Mouse (Mus musculus) midbrain, embryonic 16.5 days (tissue): ENCODE data around the gene Gprin1. TPM values are rescaled to one million over a fixed set of nuclear protein-coding genes. Genes with fewer than 3 reads are reported as not detected.

ENCODE experiments used
- ATAC-seq: fragments of 200-750 bp; cut with Nextera tagmentation; 2 replicates; pipeline ENCODE4 v1.8.0; 2017; ENCODE audit warnings: moderate TSS enrichment
- H3K27ac ChIP-seq: fragments of 300-500 bp; sonication (generic); 2 replicates; pipeline ENCODE4 v1.5.1; 2014; ENCODE audit warnings: mild to moderate bottlenecking, low read length, mixed read lengths
- H3K27me3 ChIP-seq: fragments of 300-500 bp; sonication (generic); 2 replicates; pipeline ENCODE4 v1.6.1; 2014; ENCODE audit warnings: low read depth, low read length, mixed read lengths; ENCODE audit not compliant: control insufficient read depth, insufficient read depth
- H3K36me3 ChIP-seq: fragments of 300-500 bp; sonication (generic); 2 replicates; pipeline ENCODE4 v1.6.1; 2014; ENCODE audit warnings: mild to moderate bottlenecking, low read length, moderate library complexity, mixed read lengths; ENCODE audit not compliant: control insufficient read depth, insufficient read depth
- H3K4me1 ChIP-seq: fragments of 300-500 bp; sonication (generic); 2 replicates; pipeline ENCODE4 v1.6.1; 2014; ENCODE audit warnings: mild to moderate bottlenecking, low read length, mixed read lengths; ENCODE audit not compliant: control insufficient read depth, insufficient read depth
- H3K4me2 ChIP-seq: fragments of 300-500 bp; sonication (generic); 2 replicates; pipeline ENCODE4 v1.6.1; 2014; ENCODE audit warnings: mild to moderate bottlenecking, low read length, mixed read lengths
- H3K4me3 ChIP-seq: fragments of 300-500 bp; sonication (generic); 2 replicates; pipeline ENCODE4 v1.5.1; 2014; ENCODE audit warnings: low read depth, mild to moderate bottlenecking, low read length, moderate library complexity, mixed read lengths
- H3K9ac ChIP-seq: fragments of 300-500 bp; sonication (generic); 2 replicates; pipeline ENCODE4 v1.6.1; 2014; ENCODE audit warnings: low read depth, low read length, mixed read lengths
- H3K9me3 ChIP-seq: fragments of 300-500 bp; sonication (generic); replicated peaks from 2 replicates; pipeline ENCODE4 v1.6.1; 2014; ENCODE audit warnings: mild to moderate bottlenecking, low read length, mixed read lengths; ENCODE audit not compliant: control insufficient read depth, poor library complexity, severe bottlenecking
- WGBS: fragments of 180-500 bp; shearing (Covaris S2); extraction: QIAGEN DNeasy Blood & Tissue Kit; methylation state at CpG from one replicate; pipeline ENCODE4 v1.1.7; 2014; 5-methylcytosine and 5-hydroxymethylcytosine counted together
- polyA plus RNA-seq: library from polyadenylated mRNA; unstranded; fragments of >200 nt; fragmentation: Nextera tagmentation; extraction: Ambion mirVana; gene quantifications from 2 replicates; pipeline ENCODE4 v1.2.1, GENCODE M21; 2015

Gene Gprin1
- polyA plus RNA-seq, 1 experiment from 2014 or later: 5.5 TPM

DNA sequence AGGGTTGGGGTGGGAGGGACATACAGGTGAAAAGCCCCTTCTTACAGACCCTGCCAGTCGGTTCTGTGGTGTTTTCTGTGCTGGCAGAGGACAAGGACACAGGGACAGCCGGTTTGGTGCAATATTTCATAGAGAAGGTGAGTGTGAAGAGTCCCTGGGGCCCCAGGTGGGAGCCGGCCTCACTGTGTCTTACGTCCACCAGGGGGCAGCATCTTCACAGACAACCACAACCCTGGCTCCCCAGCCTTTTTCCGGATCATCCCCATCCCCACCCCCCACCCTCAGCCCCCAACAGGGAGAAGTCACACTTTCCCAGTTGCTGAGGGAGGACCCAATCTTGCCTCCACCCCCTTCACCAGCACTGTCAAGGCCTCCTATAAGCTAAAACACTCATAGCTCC lies 32.8 kb downstream of the Gprin1 start:
- Histone ChIP-seq H3K27me3 (no peaks in the 10 kb centered on the region; the same call in 1 of the 2 replicates), H3K27ac (no peak overlapping the region), H3K9me3 (no peaks in the 10 kb centered on the region), H3K36me3 (no peaks in the 10 kb centered on the region), H3K9ac (no peak overlapping the region), H3K4me2 (no peak overlapping the region), H3K4me1 (no peaks in the 10 kb centered on the region), H3K4me3 (no peak overlapping the region)
- WGBS: 4% methylated on average over 5 of the region's 5 CpGs
- ATAC-seq: no peak

DNA sequence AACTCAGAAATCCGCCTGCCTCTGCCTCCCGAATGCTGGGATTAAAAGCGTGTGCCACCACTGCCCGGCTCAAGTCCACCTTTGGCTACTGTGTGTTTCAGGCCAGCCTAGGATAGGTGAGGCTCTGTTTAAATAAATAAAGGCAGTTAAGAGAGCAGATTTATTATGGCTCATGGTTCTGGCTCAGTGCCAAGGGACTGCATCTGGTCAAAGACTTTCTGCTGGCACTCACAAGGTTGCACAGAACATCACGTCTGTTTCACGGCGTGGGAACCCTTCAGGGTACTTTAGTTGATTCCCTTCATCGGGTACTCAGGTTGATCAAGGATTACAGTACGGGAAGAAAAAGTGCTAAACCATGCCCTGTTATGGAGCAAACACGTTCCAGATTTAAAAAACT lies 34.7 kb downstream of the Gprin1 start:
- no peak overlapping the region for H3K27ac ChIP-seq
- no peak for ATAC-seq
- WGBS: 79% methylated on average over 10 of the region's 10 CpGs

DNA sequence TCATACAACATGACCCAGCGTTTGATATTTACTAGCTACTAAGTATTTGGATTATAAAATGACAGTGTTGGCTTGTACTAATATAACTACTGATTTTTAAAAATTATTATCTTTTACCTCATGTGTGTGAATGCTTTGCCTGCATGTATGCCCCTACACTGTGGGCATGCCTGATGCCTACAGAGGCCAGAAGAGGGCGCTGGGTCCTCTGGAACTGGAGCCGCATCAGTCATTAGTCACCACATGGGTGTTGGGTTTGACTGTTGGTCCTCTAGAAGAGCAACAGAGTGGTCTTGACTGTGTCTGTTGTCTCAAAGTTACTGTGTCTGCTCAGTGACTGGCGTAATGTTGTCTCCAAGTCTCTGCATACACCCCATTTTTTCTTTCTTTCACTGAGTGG lies 35.3 kb downstream of the Gprin1 start:
- ATAC-seq: no peak
- H3K36me3 ChIP-seq: no peaks in the 10 kb centered on the region
- H3K4me2 ChIP-seq: no peak overlapping the region
- no peaks in the 10 kb centered on the region for H3K9me3 ChIP-seq
- no peak overlapping the region for H3K27ac ChIP-seq
- no peak overlapping the region for H3K4me3 ChIP-seq
- no peak overlapping the region for H3K9ac ChIP-seq
- H3K4me1 ChIP-seq: no peaks in the 10 kb centered on the region
- H3K27me3 ChIP-seq: no peaks in the 10 kb centered on the region; the same call in 1 of the 2 replicates
- WGBS: 34% methylated on average over 4 of the region's 4 CpGs

More for the DNA sequence above, 34.7 kb downstream of the Gprin1 start:
- H3K4me3 ChIP-seq: no peak overlapping the region
- no peaks in the 10 kb centered on the region for H3K9me3 ChIP-seq
- H3K4me1 ChIP-seq: no peaks in the 10 kb centered on the region
- H3K36me3 ChIP-seq: no peaks in the 10 kb centered on the region
- H3K27me3 ChIP-seq: no peaks in the 10 kb centered on the region; the same call in 1 of the 2 replicates
- H3K9ac ChIP-seq: no peak overlapping the region
- H3K4me2 ChIP-seq: no peak overlapping the region

DNA sequence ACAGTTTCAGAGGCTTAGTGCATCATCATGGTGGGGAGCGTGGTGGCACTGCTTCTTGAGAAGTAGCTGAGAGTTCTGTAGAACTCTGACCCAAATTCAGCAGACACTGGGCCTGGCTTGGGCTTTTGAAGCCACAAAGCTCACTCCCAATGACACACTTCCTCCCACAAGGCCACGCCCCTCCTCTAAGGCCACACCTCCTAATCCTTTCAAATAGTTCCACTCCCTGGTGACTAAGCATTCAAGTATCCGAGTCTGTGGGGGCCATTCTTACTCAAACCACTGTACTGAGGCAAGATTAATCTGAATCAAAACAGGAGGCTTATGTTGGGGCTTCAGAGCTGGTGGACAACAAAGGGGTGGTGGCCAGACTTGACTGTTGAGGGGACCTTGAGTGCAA lies 38.8 kb downstream of the Gprin1 start:
- Histone ChIP-seq H3K4me2 (no peak overlapping the region), H3K27me3 (no peaks in the 10 kb centered on the region), H3K9me3 (no peaks in the 10 kb centered on the region), H3K4me1 (no peaks in the 10 kb centered on the region), H3K36me3 (no peaks in the 10 kb centered on the region), H3K4me3 (no peak overlapping the region), H3K27ac (no peak overlapping the region), H3K9ac (no peak overlapping the region)
- 78% methylated on average over 3 of the region's 3 CpGs for whole genome bisulfite sequencing
- ATAC-seq: no peak

DNA sequence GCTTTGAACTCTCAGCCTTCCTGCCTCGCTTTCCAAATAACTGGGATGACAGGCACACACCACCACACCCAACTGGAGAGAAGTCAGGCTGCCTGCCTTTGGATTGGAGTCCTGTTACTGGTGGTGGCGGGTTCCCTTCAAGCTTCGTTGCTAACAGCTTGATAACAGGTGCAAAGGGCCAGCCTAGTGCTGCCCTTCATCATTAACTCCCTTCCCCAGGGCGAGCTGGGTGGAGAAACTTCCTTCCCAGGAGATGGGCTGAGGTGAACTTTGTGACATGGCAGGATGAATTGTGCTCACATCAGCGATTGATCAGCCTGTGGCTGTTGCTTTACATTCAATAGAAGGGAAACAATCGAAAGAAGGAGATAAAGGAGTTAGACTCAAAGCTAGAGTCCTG lies 44.8 kb downstream of the Gprin1 start:
- no peaks in the 10 kb centered on the region for H3K36me3 ChIP-seq
- WGBS: 64% methylated on average over 6 of the region's 6 CpGs
- no peak for ATAC-seq

DNA sequence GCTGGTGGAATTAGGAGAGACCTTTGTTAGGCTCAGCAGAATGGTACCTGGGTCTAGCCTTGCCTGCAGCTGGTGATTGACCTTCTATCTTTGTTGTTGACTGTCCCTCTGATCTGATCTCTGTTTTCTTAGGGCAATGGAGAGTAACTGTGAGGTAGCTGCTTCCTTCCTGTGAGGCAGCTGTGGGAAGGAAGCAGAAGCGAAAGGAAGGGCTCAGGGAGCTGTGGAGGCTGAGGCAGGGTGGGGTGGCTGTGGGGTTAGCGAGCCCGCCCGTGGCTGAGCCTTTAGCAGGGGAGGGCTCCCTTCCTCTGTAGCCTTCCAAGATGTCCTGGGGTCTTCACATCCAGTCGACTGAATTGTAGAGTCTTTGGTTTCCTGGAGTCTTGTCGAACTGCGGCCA lies 47.2 kb downstream of the Gprin1 start:
- WGBS: 55% methylated on average over 7 of the region's 7 CpGs
- Histone ChIP-seq H3K4me2 (no peak overlapping the region), H3K9ac (no peak overlapping the region), H3K4me3 (no peak overlapping the region), H3K4me1 (no peaks in the 10 kb centered on the region), H3K27me3 (no peaks in the 10 kb centered on the region), H3K27ac (no peak overlapping the region), H3K9me3 (no peaks in the 10 kb centered on the region), H3K36me3 (no peaks in the 10 kb centered on the region)
- ATAC-seq: no peak

More for the DNA sequence above, 44.8 kb downstream of the Gprin1 start:
- no peaks in the 10 kb centered on the region for H3K9me3 ChIP-seq
- no peaks in the 10 kb centered on the region for H3K4me1 ChIP-seq
- H3K27ac ChIP-seq: no peak overlapping the region
- H3K4me3 ChIP-seq: no peak overlapping the region
- H3K4me2 ChIP-seq: no peak overlapping the region
- H3K9ac ChIP-seq: no peak overlapping the region
- no peaks in the 10 kb centered on the region for H3K27me3 ChIP-seq

DNA sequence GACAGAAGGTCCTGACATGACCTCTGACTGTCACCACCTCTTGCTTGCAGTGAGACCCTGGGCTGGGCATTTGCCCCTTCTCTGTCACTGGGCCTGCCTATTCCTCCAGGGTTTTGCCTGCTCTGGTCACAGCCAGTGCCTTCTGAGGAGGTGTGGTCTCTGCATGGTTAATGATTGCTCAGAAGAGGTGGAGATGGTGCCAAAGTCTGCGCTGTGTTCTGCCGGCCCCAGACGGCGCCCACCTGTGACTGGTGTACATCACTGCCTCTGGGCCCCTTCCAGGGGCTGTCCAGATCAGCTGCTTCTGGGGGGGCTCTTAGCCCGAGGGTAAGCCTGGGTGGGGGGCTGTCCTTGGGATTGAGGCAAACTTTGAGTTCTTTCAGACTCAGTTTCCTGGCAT lies 48.4 kb downstream of the Gprin1 start, which contains the start of gene Cdhr2:
Gene Cdhr2 (plus strand): TSS at position 219 of the 400 bp plus-strand sequence.
- no peak within 1 kb of the TSS for H3K4me2 ChIP-seq
- no peaks in the 10 kb centered on the region for H3K36me3 ChIP-seq
- no peak within 1 kb of the TSS for H3K4me3 ChIP-seq
- H3K27me3 ChIP-seq: no peaks in the 10 kb centered on the region
- H3K9ac ChIP-seq: no peak within 1 kb of the TSS
- no peak within 1 kb of the TSS for H3K27ac ChIP-seq
- H3K4me1 ChIP-seq: no peaks in the 10 kb centered on the region
- no peaks in the 10 kb centered on the region for H3K9me3 ChIP-seq
- ATAC-seq: no peak
- WGBS: 78% methylated on average over 5 of the region's 5 CpGs

DNA sequence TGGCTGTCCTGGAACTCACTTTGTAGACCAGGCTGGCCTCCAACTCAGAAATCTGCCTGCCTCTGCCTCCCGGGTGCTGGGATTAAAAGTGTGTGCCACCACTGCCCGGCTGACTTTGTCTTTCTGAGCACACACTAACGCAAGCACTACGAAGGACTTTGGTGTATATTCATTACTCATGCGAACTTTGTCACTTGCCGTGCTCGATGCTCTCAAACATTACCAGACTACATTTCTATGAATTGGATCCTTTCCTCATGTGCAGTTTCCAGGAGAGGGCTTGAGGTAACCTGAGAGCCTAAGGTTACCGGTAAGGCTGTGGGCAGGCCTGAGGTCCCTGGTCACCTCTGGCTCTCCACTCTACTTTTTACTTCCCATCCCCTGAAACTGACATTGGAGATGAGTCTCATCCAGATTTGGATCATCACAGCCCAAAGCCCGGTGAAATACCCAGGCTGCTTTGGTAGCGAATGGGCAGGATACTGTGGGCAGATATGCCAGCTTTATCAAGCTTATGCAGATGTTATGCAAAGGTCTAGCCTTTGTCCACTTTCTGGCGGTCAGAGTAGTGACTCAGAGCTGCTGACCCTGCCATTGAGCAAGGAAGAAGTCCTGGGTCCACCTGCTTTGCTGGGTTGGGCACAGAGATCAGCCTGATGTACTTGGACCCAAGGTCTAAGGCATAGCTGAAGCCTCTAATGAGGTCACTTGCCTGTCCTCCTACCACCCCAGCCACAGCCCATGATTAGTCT lies 54.0 kb downstream of the Gprin1 start:
- no peak overlapping the region for H3K9ac ChIP-seq
- H3K27me3 ChIP-seq: no peaks in the 10 kb centered on the region
- WGBS: 89% methylated on average over 11 of the region's 11 CpGs
- no peak overlapping the region for H3K4me2 ChIP-seq
- ATAC-seq: no peak
- peaks cover 26% of the 10 kb centered on the region for H3K4me1 ChIP-seq
- no peaks in the 10 kb centered on the region for H3K36me3 ChIP-seq
- no peak overlapping the region for H3K4me3 ChIP-seq
- H3K27ac ChIP-seq: no peak overlapping the region
- H3K9me3 ChIP-seq: no peaks in the 10 kb centered on the region

DNA sequence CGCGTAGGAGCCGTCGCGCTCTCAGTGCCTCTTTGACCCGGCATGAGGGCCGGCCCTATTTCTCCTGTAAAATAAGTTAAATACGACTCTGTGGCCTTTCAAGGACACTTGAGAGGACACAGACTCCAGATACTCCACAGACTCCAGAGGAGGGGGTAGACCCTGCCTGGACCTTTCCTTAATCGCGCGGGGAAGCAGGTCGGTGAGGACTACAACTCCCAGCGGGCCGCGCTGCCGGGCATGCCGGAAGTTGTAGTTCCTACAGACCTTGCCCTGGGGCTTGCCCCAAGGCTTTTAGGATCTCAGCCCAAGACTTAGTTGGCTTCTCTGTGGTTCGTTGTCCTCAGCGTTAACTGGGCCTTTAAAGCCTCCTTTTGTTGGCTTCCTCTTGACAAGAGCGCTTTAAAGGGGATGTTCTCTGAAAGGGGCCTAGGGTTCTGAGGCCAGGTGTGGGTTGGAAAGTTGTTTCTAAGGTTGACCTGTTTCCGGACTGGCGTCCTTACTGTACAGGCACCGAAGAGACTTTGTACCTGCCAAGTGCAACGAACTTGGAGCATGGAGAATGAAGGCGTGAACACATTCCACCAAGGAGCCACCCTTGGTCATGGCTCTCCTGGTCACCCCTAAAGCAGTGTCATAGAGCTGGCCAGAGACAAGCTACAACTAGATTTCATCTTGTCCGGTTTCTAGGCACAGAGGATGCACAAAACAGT lies 55.2 kb downstream of the Gprin1 start:
- Histone ChIP-seq H3K4me1 (peaks cover 28% of the 10 kb centered on the region), H3K27ac (peak overlapping the region; percentile 95), H3K4me3 (peak overlapping the region; percentile 83), H3K27me3 (no peaks in the 10 kb centered on the region), H3K9me3 (no peaks in the 10 kb centered on the region), H3K9ac (peak overlapping the region; percentile 72; the same call in 1 of the 2 replicates), H3K36me3 (no peaks in the 10 kb centered on the region), H3K4me2 (peak overlapping the region; percentile 50)
- ATAC-seq: peak; percentile 87
- WGBS: 18% methylated on average over 26 of the region's 26 CpGs
